Mouse (Mus musculus) megakaryocyte, embryonic 14.5 days (primary cell): ENCODE measurements around the gene Msantd2.

Experiments used
- FLI1 ChIP-seq: IDR thresholded peaks from 2 replicates; pipeline ENCODE4 v1.6.1; 2012; ENCODE audit warnings: low read length, inconsistent platforms, mixed read lengths
- GATA1 ChIP-seq: IDR thresholded peaks from 3 replicates; pipeline ENCODE4 v1.6.1; 2012; ENCODE audit warnings: mixed read lengths, low read length, inconsistent platforms, borderline replicate concordance

DNA sequence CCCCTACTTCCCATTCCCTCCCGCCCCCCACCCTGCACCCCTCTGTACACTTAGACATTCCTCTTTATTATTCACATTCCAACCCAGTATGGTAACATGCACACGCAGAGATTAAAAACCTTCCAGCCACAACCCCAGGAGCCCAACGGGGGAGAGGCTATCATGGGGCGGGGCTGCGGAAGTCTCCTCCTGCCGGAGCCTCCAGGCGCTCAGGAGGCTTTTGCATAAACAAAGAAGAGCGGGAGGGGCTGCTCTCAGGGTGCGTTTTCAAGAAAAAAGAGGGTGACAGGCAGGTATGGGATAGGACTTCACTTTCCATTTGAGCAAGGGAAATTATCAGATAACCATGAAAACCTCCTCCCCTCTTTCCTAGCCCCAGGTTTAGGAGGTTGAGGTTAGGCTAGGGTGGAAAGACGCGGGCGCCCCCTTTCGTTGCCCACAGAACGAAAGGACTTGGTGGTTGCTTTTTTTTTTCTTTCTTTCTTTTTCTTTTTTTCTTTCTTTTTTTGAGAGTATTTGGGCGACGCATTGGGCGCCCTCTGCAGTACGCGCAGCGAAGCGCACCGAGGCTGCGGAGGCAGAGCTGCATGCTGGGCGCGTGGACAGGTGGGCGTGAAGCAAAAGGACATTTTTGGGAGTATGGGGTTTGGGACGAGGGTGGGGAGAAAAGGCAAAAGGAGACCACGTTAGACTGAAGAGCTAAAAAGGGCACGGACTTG, 55.5 kb downstream of the Msantd2 start:
- TF ChIP-seq FLI1: no peak
- no peak for TF ChIP-seq GATA1
